9 mouse cellular contexts compared by ENCODE assay signal in genomic region chr9:21840115-21840787, GRCm38 (mm10). TPM values are rescaled to one million over a fixed set of nuclear protein-coding genes. Genes with fewer than 3 reads are reported as not detected.
DNase-seq lines count a peak whose midpoint lies in the region; ATAC-seq and TF ChIP-seq lines count a peak whose summit lies in the region.
"Had no signal": no experiment of that assay in that cellular context is flagged by ENCODE, and none has a peak within 500 bp of the region (broad histone marks: within the 10 kb centered on the region; RNA-seq: fewer than 3 reads in every experiment).

No protein-coding gene starts in this region.

- 56% methylated on average over 8 of the region's 8 CpGs for WGBS in limb, embryonic 15.5 days
- 54% methylated on average over 8 of the region's 8 CpGs for WGBS in olfactory bulb, adult 2 months

- no peaks in the 10 kb centered on the region for H3K79me2 ChIP-seq in CH12.LX (replicated peaks; ENCODE audit: control insufficient read depth, extremely low read depth, insufficient read depth, poor library complexity, severe bottlenecking)

- H3K36me3 ChIP-seq in CH12.LX (replicated peaks in 1 of 2; ENCODE audit: control insufficient read depth in 1 of 2, insufficient read depth in 1 of 2, low read length in 1 of 2): peaks cover 0 to 47% of the 10 kb centered on the region in 2 experiments
- peaks cover 70% of the 10 kb centered on the region for H3K36me3 ChIP-seq in limb, embryonic 15.5 days

- in situ Hi-C loops in CH12.LX (cut with MboI; ENCODE audit: low pct_ligation_motif_present, low pct_unique_long_range_greater_than_20kb, low sequenced_read_pairs): no loop called here

- TF ChIP-seq RAD21 in CH12.LX (IDR thresholded peaks at IDR 0.05; ENCODE audit: low read depth, low read length): peak; percentile 73

- TF ChIP-seq POLR2A in CH12.LX (IDR thresholded peaks at IDR 0.05; ENCODE audit: low read depth, low read length): no peak
- TF ChIP-seq POLR2A in olfactory bulb, adult 2 months (IDR thresholded peaks at IDR 0.05; ENCODE audit: insufficient read depth, low read depth, low read length): no peak

- H3K27me3 ChIP-seq in CH12.LX (replicated peaks): no peaks in the 10 kb centered on the region
- H3K27me3 ChIP-seq in limb, embryonic 15.5 days: no peaks in the 10 kb centered on the region
- H3K27me3 ChIP-seq: embryonic facial prominence, embryonic 15.5 days had no signal

- dilution Hi-C loops in CH12.LX (cut with MboI; ENCODE audit: extremely low pct_ligation_motif_present, extremely low pct_unique_long_range_greater_than_20kb, low sequenced_read_pairs): no loop called here

- H3K9ac ChIP-seq in CH12.LX (ENCODE audit: insufficient read depth, low read depth): no peak overlapping the region
- no peak overlapping the region for H3K9ac ChIP-seq in limb, embryonic 15.5 days
- H3K9ac ChIP-seq: embryonic facial prominence, embryonic 15.5 days had no signal

- H3K4me3 ChIP-seq in CH12.LX (replicated peaks in 1 of 3; ENCODE audit: low read depth in 2 of 3, low read length in 2 of 3, poor library complexity in 1 of 3): no peak overlapping the region
- no peak overlapping the region for H3K4me3 ChIP-seq in limb, embryonic 15.5 days
- H3K4me3 ChIP-seq in olfactory bulb, adult 2 months (ENCODE audit: insufficient read depth, low read depth, low read length): no peak overlapping the region
- H3K4me3 ChIP-seq: embryonic facial prominence, embryonic 15.5 days had no signal

- no peak overlapping the region for H3K4me2 ChIP-seq in CH12.LX (ENCODE audit: insufficient read depth, low read depth, poor library complexity, severe bottlenecking)
- no peak overlapping the region for H3K4me2 ChIP-seq in limb, embryonic 15.5 days
- H3K4me2 ChIP-seq: embryonic facial prominence, embryonic 15.5 days had no signal

- ATAC-seq in granulocyte monocyte progenitor cell, adult 5-6 weeks (replicated peaks; ENCODE audit: poor library complexity, severe bottlenecking): peak; percentile 73
- no peak for ATAC-seq in limb, embryonic 15.5 days (ENCODE audit: insufficient number of reproducible peaks, low FRiP score, low TSS enrichment, low read depth)

- H3K27ac ChIP-seq in CH12.LX (ENCODE audit: insufficient read depth, low read depth): no peak overlapping the region
- peak overlapping the region; percentile 43; the same call in 1 of the 2 replicates for H3K27ac ChIP-seq in limb, embryonic 15.5 days
- no peak overlapping the region for H3K27ac ChIP-seq in olfactory bulb, adult 2 months (ENCODE audit: insufficient read depth, low read depth, low read length)

- intact Hi-C loops in gastrocnemius, postnatal 36 days (cut with DNase I): loop anchor here (1.0 kb wide), 1 partner anchor 30 kb away; no protein-coding TSS in a partner anchor

- no peaks in the 10 kb centered on the region for H3K9me3 ChIP-seq in CH12.LX (replicated peaks; ENCODE audit: low read length)
- no peaks in the 10 kb centered on the region for H3K9me3 ChIP-seq in limb, embryonic 15.5 days
- H3K9me3 ChIP-seq: embryonic facial prominence, embryonic 15.5 days had no signal

- TF ChIP-seq CTCF in CH12.LX (conservative IDR thresholded peaks at IDR 0.05 in 1 of 2, IDR thresholded peaks at IDR 0.05 in 1 of 2; ENCODE audit: low read depth in 2 of 2, low read length in 2 of 2): peak; percentile 26 to 84; a peak in 3 of 4 replicates
- TF ChIP-seq CTCF in olfactory bulb, adult 2 months (IDR thresholded peaks at IDR 0.05; ENCODE audit: insufficient read depth, low read depth, low read length): peak; percentile 22; the same call in 1 of the 2 replicates

- no peaks in the 10 kb centered on the region for H3K4me1 ChIP-seq in CH12.LX (ENCODE audit: control insufficient read depth in 1 of 2, insufficient read depth in 2 of 2)
- peaks cover 17% of the 10 kb centered on the region for H3K4me1 ChIP-seq in limb, embryonic 15.5 days
- H3K4me1 ChIP-seq in olfactory bulb, adult 2 months (ENCODE audit: control insufficient read depth, insufficient read depth, low read length): peaks cover 7% of the 10 kb centered on the region

- no peak for TF ChIP-seq EP300 in CH12.LX (IDR thresholded peaks at IDR 0.05; ENCODE audit: low read length)

- peak; percentile 72 for DNase-seq in kidney, adult 18-20 months
- no peak for DNase-seq in kidney, adult 11 months
- peak; percentile 45 for DNase-seq in CH12.LX (ENCODE audit: extremely low read depth)
- peak; percentile 63 for DNase-seq in brain, adult 2 months (ENCODE audit: low read depth, low spot score)
- DNase-seq in gastrocnemius, postnatal 36 days: no peak

TF ChIP-seq in CH12.LX, 34 proteins besides CTCF, POLR2A, EP300 and RAD21:
- TF ChIP-seq ZNF384 (IDR thresholded peaks at IDR 0.05; ENCODE audit: low read depth, low read length) (0 out of 2 replicates have a peak, but pooled peaks have one; percentile 34), SMC3 (IDR thresholded peaks at IDR 0.05; ENCODE audit: low read depth, low read length) (peak; percentile 83), BHLHE40 (IDR thresholded peaks at IDR 0.05; ENCODE audit: low read depth, low read length) (no peak), UBTF (IDR thresholded peaks at IDR 0.05; ENCODE audit: low read depth, low read length) (no peak)

RNA-seq across cellular contexts. Expression of gene Angptl8, which starts 4.9 kb away (rescaled TPM):
- not detected in 2 replicates for total RNA-seq in CH12.LX (2012; rRNA removed)
- not detected in 2 replicates for total RNA-seq in CH12.LX (2014; rRNA removed)
- not detected in 2 replicates for polyA plus RNA-seq in CH12.LX (2012; ENCODE audit: insufficient read length, low read depth)
- 1.5 and 3.0 TPM in 2 replicates for total RNA-seq in granulocyte monocyte progenitor cell, adult 5-6 weeks (2014; fragmentation: Nextera tagmentation)
- 1.4 TPM in 1 of 2 replicates, not detected in the other for total RNA-seq in granulocyte monocyte progenitor cell, adult 5-6 weeks (2017)
- 0.64 and 0.70 TPM in 2 replicates for polyA plus RNA-seq in limb, embryonic 15.5 days (2015; fragmentation: Nextera tagmentation; extraction: Ambion mirVana)
- polyA plus RNA-seq in olfactory bulb, adult 2 months (2012; ENCODE audit: insufficient read depth, insufficient read length, low replicate concordance, missing spikeins): not detected in 2 replicates
- not detected for total RNA-seq in gastrocnemius, postnatal 36 days (2021)

RNA-seq across cellular contexts. Expression of gene Dock6, which starts 12.2 kb away (rescaled TPM):
- 3.3 and 3.4 TPM in 2 replicates for total RNA-seq in CH12.LX (2012; rRNA removed)
- 0.26 and 0.79 TPM in 2 replicates for total RNA-seq in CH12.LX (2014; rRNA removed)
- 3.6 TPM in 2 replicates for polyA plus RNA-seq in CH12.LX (2012; ENCODE audit: insufficient read length, low read depth)
- total RNA-seq in granulocyte monocyte progenitor cell, adult 5-6 weeks (2014; fragmentation: Nextera tagmentation): 4.2 TPM in 2 replicates
- total RNA-seq in granulocyte monocyte progenitor cell, adult 5-6 weeks (2017): 0.52 and 5.6 TPM in 2 replicates
- 38.1 and 41.0 TPM in 2 replicates for polyA plus RNA-seq in limb, embryonic 15.5 days (2015; fragmentation: Nextera tagmentation; extraction: Ambion mirVana)
- not detected in 2 replicates for polyA plus RNA-seq in olfactory bulb, adult 2 months (2012; ENCODE audit: insufficient read depth, insufficient read length, low replicate concordance, missing spikeins)
- 10 to 100 TPM; 10.1 to 12.5 TPM for total RNA-seq in gastrocnemius, postnatal 36 days (2021)

RNA-seq across cellular contexts. Expression of gene Kank2, which starts 41.7 kb away (rescaled TPM):
- total RNA-seq in CH12.LX (2012; rRNA removed) (1.6 and 2.3 TPM in 2 replicates), CH12.LX (2014; rRNA removed) (0.09 and 0.14 TPM in 2 replicates)
- polyA plus RNA-seq in CH12.LX (2012; ENCODE audit: insufficient read length, low read depth): 0.60 and 0.63 TPM in 2 replicates
- total RNA-seq in granulocyte monocyte progenitor cell, adult 5-6 weeks (2014; fragmentation: Nextera tagmentation): 1.5 and 2.1 TPM in 2 replicates
- 0.78 and 1.6 TPM in 2 replicates for total RNA-seq in granulocyte monocyte progenitor cell, adult 5-6 weeks (2017)
- 20.9 and 22.7 TPM in 2 replicates for polyA plus RNA-seq in limb, embryonic 15.5 days (2015; fragmentation: Nextera tagmentation; extraction: Ambion mirVana)
- polyA plus RNA-seq in olfactory bulb, adult 2 months (2012; ENCODE audit: insufficient read depth, insufficient read length, low replicate concordance, missing spikeins): not detected in 2 replicates
- 10 to 100 TPM; 12.7 to 13.3 TPM for total RNA-seq in gastrocnemius, postnatal 36 days (2021)

Comparison
In these comparisons a context has a peak if more than half of its experiments do, and no peak if none do; other contexts are left out.
1. DNase-seq: peak in kidney, adult 18-20 months (single experiment), CH12.LX (single experiment) and brain, adult 2 months (single experiment); none in kidney, adult 11 months (single experiment) and gastrocnemius, postnatal 36 days (0 of 2).
2. RNA of gene Kank2, which starts 41.7 kb away (total RNA-seq): 12.7 to 13.3 TPM in gastrocnemius, postnatal 36 days; 0.09 to 2.3 TPM in CH12.LX and 0.78 to 2.1 TPM in granulocyte monocyte progenitor cell, adult 5-6 weeks; every median in the first group is over 4 times any median in the second.